Mouse (Mus musculus) liver, adult 2 months (tissue): ENCODE measurements at regions not wholly inside any gene's neighbourhood (a gene's known extent, or its start where the extent isn't known, plus 50 kb on each side); places are given as distances from the start of the nearest gene placed in this dataset.

Source experiments
- CTCF ChIP-seq: fragments of 200-500 bp; IDR thresholded peaks from 2 replicates; pipeline ENCODE4 v1.5.1; 2011; ENCODE audit warnings: low read depth, low read length, control low read depth
- POLR2A ChIP-seq: fragments of 200-500 bp; IDR thresholded peaks from 2 replicates; pipeline ENCODE4 v1.6.1; 2011; ENCODE audit warnings: low read length, control low read depth; ENCODE audit not compliant: insufficient read depth; ENCODE audit errors: extremely low read depth

DNA sequence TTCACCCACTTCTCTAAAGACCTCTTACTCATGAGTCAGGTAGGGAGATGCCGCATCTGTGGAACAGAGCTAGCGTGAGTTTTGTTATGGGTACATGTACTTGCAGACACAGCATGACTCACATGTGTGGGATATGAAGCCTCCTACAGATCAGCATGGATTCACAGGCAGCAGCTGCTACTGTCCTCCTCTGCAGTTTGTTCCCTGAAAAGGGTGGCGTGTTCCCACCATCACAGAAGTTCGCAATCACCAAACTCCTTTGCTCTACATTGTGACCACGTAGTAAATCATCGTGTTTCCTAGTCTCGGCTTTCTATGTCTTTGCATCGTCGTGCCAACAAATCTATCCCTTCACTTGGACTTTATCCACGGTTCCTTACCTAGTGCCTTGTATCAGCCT lies 981.9 kb downstream of the Diaph3 start:
- no peak for TF ChIP-seq POLR2A
- no peak for TF ChIP-seq CTCF
